Mouse (Mus musculus) cerebellum, postnatal 36 days (tissue): ENCODE measurements at regions not wholly inside any gene's neighbourhood (a gene's known extent, or its start where the extent isn't known, plus 50 kb on each side); places are given as distances from the start of the nearest gene placed in this dataset.
"Not testable (repeated sequence)": the region's sequence is repeated elsewhere in the genome, so short reads cannot be mapped to it uniquely, and the experiment has no call there.

Source experiments
- DNase-seq, 2 experiments: peaks; one replicate each; pipeline ENCODE4 v3.0.0; 2021 to 2022; ENCODE audit warnings: mixed read lengths in 2 of 2

- DNase-seq = peak in 1 of 2 experiments; percentile 33
Measured at GRCm38 (mm10) chr16:50010074-50010473, 209.7 kb downstream of the Cd47 start.

GRCm38 (mm10) chr16:50010532-50010971 lies 210.2 kb downstream of the Cd47 start:
- peak; percentile 68 to 71 for DNase-seq

- DNase-seq = no peak
Measured at GRCm38 (mm10) chr16:50023885-50024284, 223.6 kb downstream of the Cd47 start.

- no peak for DNase-seq
Measured at GRCm38 (mm10) chr16:50026100-50026884, 226.0 kb downstream of the Cd47 start.

GRCm38 (mm10) chr16:50027189-50027588 lies 226.9 kb downstream of the Cd47 start:
- no peak for DNase-seq

GRCm38 (mm10) chr16:50029711-50030110 lies 229.4 kb downstream of the Cd47 start:
- DNase-seq = no peak

GRCm38 (mm10) chr16:50030355-50030754 lies 230.0 kb downstream of the Cd47 start:
- DNase-seq = not testable (repeated sequence)

GRCm38 (mm10) chr16:50030905-50031369 lies 230.6 kb downstream of the Cd47 start:
- no peak for DNase-seq

- DNase-seq = no peak
Measured at GRCm38 (mm10) chr16:50032798-50033197, 232.5 kb downstream of the Cd47 start.

GRCm38 (mm10) chr16:50036296-50036734 lies 236.0 kb downstream of the Cd47 start:
- DNase-seq = peak; percentile 45 to 47

- DNase-seq = no peak
Measured at GRCm38 (mm10) chr16:50044103-50044502, 243.8 kb downstream of the Cd47 start.

GRCm38 (mm10) chr16:50045552-50046547 lies 245.5 kb downstream of the Cd47 start:
- DNase-seq = peak; percentile 89 to 91

- no peak for DNase-seq
Measured at GRCm38 (mm10) chr16:50063540-50063939, 263.2 kb downstream of the Cd47 start.

GRCm38 (mm10) chr16:50065336-50066082 lies 265.2 kb downstream of the Cd47 start:
- no peak for DNase-seq

GRCm38 (mm10) chr16:50069033-50069432 lies 268.7 kb downstream of the Cd47 start:
- no peak for DNase-seq

GRCm38 (mm10) chr16:50070728-50071127 lies 270.4 kb downstream of the Cd47 start:
- DNase-seq = no peak

- no peak for DNase-seq
Measured at GRCm38 (mm10) chr16:50072853-50073360, 272.6 kb downstream of the Cd47 start.

- DNase-seq = no peak
Measured at GRCm38 (mm10) chr16:50073979-50074378, 273.6 kb downstream of the Cd47 start.

- no peak for DNase-seq
Measured at GRCm38 (mm10) chr16:50075641-50076040, 275.3 kb downstream of the Cd47 start.

- no peak for DNase-seq
Measured at GRCm38 (mm10) chr16:50081511-50081910, 281.2 kb downstream of the Cd47 start.

- DNase-seq = no peak
Measured at GRCm38 (mm10) chr16:50092318-50092717, 292.0 kb downstream of the Cd47 start.

GRCm38 (mm10) chr16:50092780-50093179 lies 292.4 kb downstream of the Cd47 start:
- DNase-seq = no peak
